In genomic region chr10:51869409-51869808, GRCm38 (mm10) we compare ENCODE assay signal across 31 mouse cellular contexts.
DNase-seq lines count a peak whose midpoint lies in the region; ATAC-seq and TF ChIP-seq lines count a peak whose summit lies in the region.
"Had no signal": no experiment of that assay in that cellular context is flagged by ENCODE, and none has a peak within 500 bp of the region (broad histone marks: within the 10 kb centered on the region; RNA-seq: fewer than 3 reads in every experiment).

No protein-coding gene starts in this region.

- H3K9ac ChIP-seq in embryonic facial prominence, embryonic 14.5 days (ENCODE audit: low read depth, low read length): no peak overlapping the region
- H3K9ac ChIP-seq in hindbrain, postnatal 0 days (replicated peaks; ENCODE audit: low read length): no peak overlapping the region
- H3K9ac ChIP-seq in hindbrain, embryonic 13.5 days: no peak overlapping the region
- no peak overlapping the region for H3K9ac ChIP-seq in limb, embryonic 14.5 days (ENCODE audit: low read depth, low read length, severe bottlenecking)
- H3K9ac ChIP-seq: embryonic facial prominence, embryonic 12.5 days; embryonic facial prominence, embryonic 15.5 days; forebrain, embryonic 12.5 days had no signal

- no peak overlapping the region for H3K4me2 ChIP-seq in embryonic facial prominence, embryonic 14.5 days (ENCODE audit: low read depth, low read length)
- no peak overlapping the region for H3K4me2 ChIP-seq in hindbrain, postnatal 0 days (ENCODE audit: low read depth, low read length)
- H3K4me2 ChIP-seq in hindbrain, embryonic 13.5 days: no peak overlapping the region
- no peak overlapping the region for H3K4me2 ChIP-seq in limb, embryonic 14.5 days (replicated peaks; ENCODE audit: low read depth, low read length, severe bottlenecking)
- H3K4me2 ChIP-seq: embryonic facial prominence, embryonic 12.5 days; embryonic facial prominence, embryonic 15.5 days; forebrain, embryonic 12.5 days had no signal

- H3K4me1 ChIP-seq in embryonic facial prominence, embryonic 14.5 days (ENCODE audit: control insufficient read depth, insufficient read depth, low read length): no peaks in the 10 kb centered on the region
- no peaks in the 10 kb centered on the region for H3K4me1 ChIP-seq in embryonic facial prominence, embryonic 10.5 days
- H3K4me1 ChIP-seq in hindbrain, postnatal 0 days (ENCODE audit: insufficient read depth, low read length): no peaks in the 10 kb centered on the region
- H3K4me1 ChIP-seq in hindbrain, embryonic 13.5 days (replicated peaks): no peaks in the 10 kb centered on the region
- no peaks in the 10 kb centered on the region for H3K4me1 ChIP-seq in limb, embryonic 14.5 days (ENCODE audit: control insufficient read depth, insufficient read depth, low read length)
- H3K4me1 ChIP-seq: embryonic facial prominence, embryonic 12.5 days; embryonic facial prominence, embryonic 15.5 days; forebrain, embryonic 10.5 days; forebrain, embryonic 12.5 days had no signal

- H3K4me3 ChIP-seq in embryonic facial prominence, embryonic 14.5 days (ENCODE audit: low read depth, low read length): no peak overlapping the region
- H3K4me3 ChIP-seq in embryonic facial prominence, embryonic 10.5 days: no peak overlapping the region
- H3K4me3 ChIP-seq in hindbrain, postnatal 0 days (ENCODE audit: low read length): no peak overlapping the region
- no peak overlapping the region for H3K4me3 ChIP-seq in hindbrain, embryonic 13.5 days
- no peak overlapping the region for H3K4me3 ChIP-seq in limb, embryonic 14.5 days (replicated peaks; ENCODE audit: low read length)
- H3K4me3 ChIP-seq: embryonic facial prominence, embryonic 12.5 days; embryonic facial prominence, embryonic 15.5 days; erythroblast, embryonic 14.5 days; forebrain, embryonic 10.5 days; forebrain, embryonic 12.5 days had no signal

- H3K9me3 ChIP-seq in embryonic facial prominence, embryonic 14.5 days (ENCODE audit: control insufficient read depth, low read length): no peaks in the 10 kb centered on the region
- H3K9me3 ChIP-seq in embryonic facial prominence, embryonic 10.5 days: no peaks in the 10 kb centered on the region
- H3K9me3 ChIP-seq in hindbrain, postnatal 0 days (ENCODE audit: low read length): no peaks in the 10 kb centered on the region
- H3K9me3 ChIP-seq in hindbrain, embryonic 13.5 days: no peaks in the 10 kb centered on the region
- H3K9me3 ChIP-seq in limb, embryonic 14.5 days (ENCODE audit: control insufficient read depth, low read length): no peaks in the 10 kb centered on the region
- H3K9me3 ChIP-seq: embryonic facial prominence, embryonic 12.5 days; embryonic facial prominence, embryonic 15.5 days; forebrain, embryonic 10.5 days; forebrain, embryonic 12.5 days; G1E had no signal

- H3K36me3 ChIP-seq in embryonic facial prominence, embryonic 14.5 days (ENCODE audit: control insufficient read depth, insufficient read depth, low read length): no peaks in the 10 kb centered on the region
- no peaks in the 10 kb centered on the region for H3K36me3 ChIP-seq in embryonic facial prominence, embryonic 10.5 days (replicated peaks)
- no peaks in the 10 kb centered on the region for H3K36me3 ChIP-seq in hindbrain, postnatal 0 days (ENCODE audit: insufficient read depth, low read length)
- no peaks in the 10 kb centered on the region for H3K36me3 ChIP-seq in hindbrain, embryonic 13.5 days
- no peaks in the 10 kb centered on the region for H3K36me3 ChIP-seq in limb, embryonic 14.5 days (ENCODE audit: control insufficient read depth, insufficient read depth, low read length)
- H3K36me3 ChIP-seq: embryonic facial prominence, embryonic 12.5 days; embryonic facial prominence, embryonic 15.5 days; forebrain, embryonic 10.5 days; forebrain, embryonic 12.5 days; G1E had no signal

- peak; percentile 74 for ATAC-seq in embryonic facial prominence, embryonic 14.5 days (ENCODE audit: low read depth)
- ATAC-seq in hindbrain, postnatal 0 days: no peak
- no peak for ATAC-seq in hindbrain, embryonic 13.5 days (ENCODE audit: low FRiP score)
- ATAC-seq in limb, embryonic 14.5 days (ENCODE audit: low FRiP score, low read depth): peak; percentile 84
- ATAC-seq: activated CD4-positive, CD25-positive, alpha-beta regulatory T cell, adult 4 months; CD4-positive, CD25-positive, alpha-beta regulatory T cell, adult 4 months; forebrain, embryonic 14.5 days; forebrain, embryonic 16.5 days; Patski had no signal

- no peaks in the 10 kb centered on the region for H3K27me3 ChIP-seq in embryonic facial prominence, embryonic 14.5 days (replicated peaks; ENCODE audit: control insufficient read depth, insufficient read depth, low read length)
- H3K27me3 ChIP-seq in embryonic facial prominence, embryonic 10.5 days (replicated peaks; ENCODE audit: low read depth, poor library complexity, severe bottlenecking): no peaks in the 10 kb centered on the region
- no peaks in the 10 kb centered on the region for H3K27me3 ChIP-seq in hindbrain, postnatal 0 days (ENCODE audit: insufficient read depth, low read length)
- no peaks in the 10 kb centered on the region for H3K27me3 ChIP-seq in hindbrain, embryonic 13.5 days
- no peaks in the 10 kb centered on the region for H3K27me3 ChIP-seq in limb, embryonic 14.5 days (ENCODE audit: control insufficient read depth, insufficient read depth, low read length)
- H3K27me3 ChIP-seq: CH12.LX; embryonic facial prominence, embryonic 12.5 days; embryonic facial prominence, embryonic 15.5 days; forebrain, embryonic 12.5 days; Patski had no signal

- TF ChIP-seq CTCF in hindbrain, postnatal 0 days (IDR thresholded peaks at IDR 0.05; ENCODE audit: low read depth): no peak
- no peak for TF ChIP-seq CTCF in brain, embryonic 14.5 days (IDR thresholded peaks at IDR 0.05; ENCODE audit: borderline replicate concordance, extremely low read depth, insufficient read depth, insufficient read length)

- no peak overlapping the region for H3K27ac ChIP-seq in embryonic facial prominence, embryonic 14.5 days (replicated peaks; ENCODE audit: low read depth, low read length)
- H3K27ac ChIP-seq in embryonic facial prominence, embryonic 10.5 days (replicated peaks): no peak overlapping the region
- no peak overlapping the region for H3K27ac ChIP-seq in hindbrain, postnatal 0 days
- H3K27ac ChIP-seq in hindbrain, embryonic 13.5 days: no peak overlapping the region
- H3K27ac ChIP-seq in limb, embryonic 14.5 days (replicated peaks; ENCODE audit: low read depth, low read length): no peak overlapping the region
- H3K27ac ChIP-seq: embryonic facial prominence, embryonic 12.5 days; embryonic facial prominence, embryonic 15.5 days; forebrain, embryonic 10.5 days; forebrain, embryonic 12.5 days had no signal

- 61% methylated on average over 3 of the region's 3 CpGs for WGBS in embryonic facial prominence, embryonic 14.5 days
- 80% methylated on average over 3 of the region's 3 CpGs for WGBS in embryonic facial prominence, embryonic 10.5 days
- WGBS in hindbrain, postnatal 0 days: 69% methylated on average over 3 of the region's 3 CpGs
- WGBS in hindbrain, embryonic 13.5 days: 83% methylated on average over 3 of the region's 3 CpGs
- WGBS in limb, embryonic 14.5 days: 48% methylated on average over 3 of the region's 3 CpGs

- TF ChIP-seq POLR2A in brain, embryonic 14.5 days (IDR thresholded peaks at IDR 0.05; ENCODE audit: borderline replicate concordance, extremely low read depth, insufficient read depth, insufficient read length, poor library complexity, severe bottlenecking): no peak
- no peak for TF ChIP-seq POLR2A in limb, embryonic 14.5 days (IDR thresholded peaks at IDR 0.05; ENCODE audit: borderline replicate concordance, extremely low read depth, insufficient read depth, insufficient read length)

- peak; percentile 72 for DNase-seq in embryonic facial prominence, embryonic 14.5 days (ENCODE audit: low spot score)
- DNase-seq in embryonic facial prominence, embryonic 10.5 days (ENCODE audit: low spot score): no peak
- peak; percentile 3 for DNase-seq in hindbrain, postnatal 0 days (ENCODE audit: low spot score)
- DNase-seq in brain, embryonic 14.5 days (ENCODE audit: low read depth): peak; percentile 4
- DNase-seq in limb, embryonic 14.5 days (ENCODE audit: low spot score): peak; percentile 49
- DNase-seq in ovary, adult 18-20 months (ENCODE audit: low spot score): no peak
- DNase-seq in layer of hippocampus, postnatal 25 days (ENCODE audit: extremely low spot score in 1 of 2, low spot score in 1 of 2): no peak
- DNase-seq: adrenal gland, adult 8-10 months; adrenal gland, postnatal 14 days; adrenal gland, postnatal 36 days; B cell, adult 2 months; cerebellum, adult 11 months; cerebellum, adult 18-20 months; cerebellum, adult 8-10 months; cerebellum, adult 9-11 months; cerebellum, postnatal 14 days; cerebellum, postnatal 36 days; embryo, embryonic 11 days had no signal

Comparison
In these comparisons a context has a peak if more than half of its experiments do, and no peak if none do; other contexts are left out.
1. DNase-seq: peak in embryonic facial prominence, embryonic 14.5 days (single experiment), hindbrain, postnatal 0 days (single experiment), brain, embryonic 14.5 days (single experiment) and limb, embryonic 14.5 days (single experiment); none in embryonic facial prominence, embryonic 10.5 days (single experiment), ovary, adult 18-20 months (single experiment) and layer of hippocampus, postnatal 25 days (0 of 2).
2. ATAC-seq: peak in embryonic facial prominence, embryonic 14.5 days (single experiment) and limb, embryonic 14.5 days (single experiment); none in hindbrain, postnatal 0 days (single experiment) and hindbrain, embryonic 13.5 days (single experiment).